Mouse (Mus musculus) brain, embryonic 14.5 days (tissue): ENCODE measurements at regions not wholly inside any gene's neighbourhood (a gene's known extent, or its start where the extent isn't known, plus 50 kb on each side); places are given as distances from the start of the nearest gene placed in this dataset.

Experiments
- CTCF ChIP-seq: fragments of 200-500 bp; IDR thresholded peaks from 2 replicates; pipeline ENCODE4 v1.5.1; 2012; ENCODE audit warnings: inconsistent platforms, mild to moderate bottlenecking, moderate library complexity, borderline replicate concordance; ENCODE audit not compliant: insufficient read depth, insufficient read length; ENCODE audit errors: extremely low read depth
- POLR2A ChIP-seq: fragments of 200-500 bp; IDR thresholded peaks from 2 replicates; pipeline ENCODE4 v1.6.1; 2012; ENCODE audit warnings: mild to moderate bottlenecking, inconsistent platforms, borderline replicate concordance; ENCODE audit not compliant: poor library complexity, insufficient read depth, insufficient read length, severe bottlenecking; ENCODE audit errors: extremely low read depth

DNA sequence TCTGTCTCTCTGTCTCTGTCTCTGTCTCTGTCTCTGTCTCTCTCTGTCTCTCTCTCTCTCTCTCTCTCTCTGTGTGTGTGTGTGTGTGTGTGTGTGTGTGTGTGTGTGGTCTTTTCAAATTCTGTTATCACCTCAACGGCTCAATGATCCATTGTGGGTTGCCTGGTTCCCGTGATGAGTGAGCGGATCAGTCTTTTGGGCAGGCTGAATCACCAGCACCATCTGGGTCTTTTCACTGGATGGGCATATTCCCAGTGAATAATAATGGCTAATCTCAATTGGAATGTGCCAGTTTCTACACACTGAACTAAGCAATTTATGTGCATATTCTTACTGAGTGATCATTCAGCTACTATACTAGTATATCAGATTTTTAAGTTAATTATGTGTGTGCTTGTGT lies 216.4 kb downstream of the Lmx1a start:
- TF ChIP-seq CTCF (no peak), POLR2A (no peak)
